Mouse (Mus musculus) MEL (cell line): ENCODE data around the gene Zfp324.

Source experiments
- EP300 ChIP-seq, 2 experiments: IDR thresholded peaks; 2 replicates each; pipeline ENCODE4 v1.6.1; 2011; ENCODE audit warnings: improper control_type of control experiment in 2 of 2, low read length in 2 of 2, low read depth in 1 of 2, mild to moderate bottlenecking in 1 of 2
- HCFC1 ChIP-seq: IDR thresholded peaks from 2 replicates; pipeline ENCODE4 v1.6.1; 2012; ENCODE audit warnings: low read depth, mild to moderate bottlenecking, inconsistent platforms, low read length, improper control_type of control experiment, moderate library complexity

DNA sequence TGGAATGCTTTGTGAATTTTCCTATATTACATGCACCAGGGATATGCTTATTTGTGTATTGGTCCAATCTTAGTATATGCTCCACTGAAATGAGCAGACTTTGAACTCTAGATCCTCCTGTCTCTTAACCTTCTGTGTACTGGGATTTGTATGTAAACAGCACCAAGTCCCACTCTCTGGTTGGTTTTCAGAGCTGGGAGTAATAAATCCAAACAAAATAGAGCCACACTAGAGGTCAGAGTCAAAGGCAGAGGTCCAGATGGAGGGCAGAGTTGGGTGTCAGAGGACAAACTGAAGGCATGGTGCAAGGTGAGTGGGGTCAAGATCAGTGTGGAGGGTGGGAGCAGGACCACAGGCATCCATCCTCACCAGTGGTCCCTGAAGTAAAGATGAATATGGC, 30.2 kb downstream of the Zfp324 start:
- TF ChIP-seq HCFC1 (no peak), EP300 (IDR thresholded peaks at IDR 0.05; ENCODE audit: low read depth in 1 of 2, low read length in 2 of 2) (no peak)
